Mouse (Mus musculus): Measurements from ENCODE around the gene Tmem232.

- TF ChIP-seq CTCF (conservative IDR thresholded peaks at IDR 0.05; ENCODE audit: low read length) (peak; percentile 97), POU5F1 (IDR thresholded peaks at IDR 0.05; ENCODE audit: borderline replicate concordance, low read length) (no peak), NANOG (IDR thresholded peaks at IDR 0.05; ENCODE audit: borderline replicate concordance, low read length) (no peak)
Observed at GRCm38 (mm10) chr17:65536156-65536555, 4.4 kb downstream of the Tmem232 start.

All from E14TG2a.4 (cell line).